11 mouse cellular contexts compared by ENCODE assay signal in the genomic region with DNA sequence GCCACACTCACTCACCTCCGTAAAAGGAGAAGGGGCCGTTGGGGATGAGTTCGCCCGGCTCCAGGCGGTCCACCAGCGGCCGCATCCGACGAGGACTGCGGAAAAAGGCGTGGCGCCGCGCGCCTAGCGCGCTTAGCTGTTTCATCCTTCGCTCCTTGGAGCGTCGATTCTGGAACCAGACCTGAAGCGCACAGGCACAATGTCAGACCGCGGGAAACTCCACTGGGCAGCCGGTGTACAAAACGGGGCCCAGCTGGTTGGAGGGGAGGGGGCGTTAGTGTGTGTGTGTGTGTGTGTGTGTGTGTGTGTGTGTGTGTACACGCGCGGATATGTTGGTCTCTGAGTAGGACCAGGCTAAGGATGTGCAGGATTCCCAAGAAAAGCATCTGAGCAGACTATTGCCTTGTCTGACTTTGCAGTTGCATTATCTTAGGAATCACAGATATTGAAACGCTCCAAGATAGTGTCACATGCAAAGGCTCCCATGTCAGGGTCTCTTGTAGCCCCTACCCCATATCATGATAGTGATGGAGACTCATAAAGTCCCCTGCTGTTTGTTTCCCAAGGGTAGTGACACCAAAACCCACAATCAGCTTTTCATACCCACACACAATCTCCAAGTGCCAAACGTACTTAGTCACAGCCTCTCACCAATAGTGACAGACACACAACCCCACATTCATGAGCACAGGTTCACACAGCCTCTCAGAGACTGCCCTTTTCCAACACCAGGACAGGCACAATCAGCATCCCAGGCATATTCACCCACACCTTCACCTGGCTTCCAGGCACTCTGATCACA. TPM values are rescaled to one million over a fixed set of nuclear protein-coding genes. Genes with fewer than 3 reads are reported as not detected.
DNase-seq lines count a peak whose midpoint lies in the region; ATAC-seq and TF ChIP-seq lines count a peak whose summit lies in the region.
"Had no signal": no experiment of that assay in that cellular context is flagged by ENCODE, and none has a peak within 500 bp of the region (broad histone marks: within the 10 kb centered on the region; RNA-seq: fewer than 3 reads in every experiment).

No protein-coding gene starts in this region.

- no peak overlapping the region for H3K27ac ChIP-seq in kidney, postnatal 0 days
- no peak overlapping the region for H3K27ac ChIP-seq in limb, embryonic 11.5 days (replicated peaks; ENCODE audit: low read depth, low read length)
- peak overlapping the region; percentile 88 for H3K27ac ChIP-seq in neural tube, embryonic 14.5 days (ENCODE audit: low read depth, low read length)

- H3K4me3 ChIP-seq in kidney, postnatal 0 days (replicated peaks; ENCODE audit: low read depth, low read length) = peak overlapping the region; percentile 58
- H3K4me3 ChIP-seq in limb, embryonic 11.5 days (ENCODE audit: low read depth, low read length) = no peak overlapping the region
- peak overlapping the region; percentile 43 for H3K4me3 ChIP-seq in neural tube, embryonic 14.5 days (ENCODE audit: low read depth, low read length)

- H3K27me3 ChIP-seq in kidney, postnatal 0 days (ENCODE audit: insufficient read depth, low read length) = peaks cover 55% of the 10 kb centered on the region
- peaks cover 81% of the 10 kb centered on the region for H3K27me3 ChIP-seq in limb, embryonic 11.5 days (ENCODE audit: control insufficient read depth, insufficient read depth, low read length)
- H3K27me3 ChIP-seq in neural tube, embryonic 14.5 days (ENCODE audit: control insufficient read depth, insufficient read depth, low read length) = peaks cover 35% of the 10 kb centered on the region

- 0 out of 2 replicates have a peak, but pooled peaks cover 3% of the 10 kb centered on the region for H3K4me1 ChIP-seq in kidney, postnatal 0 days (replicated peaks; ENCODE audit: insufficient read depth, low read length)
- H3K4me1 ChIP-seq in limb, embryonic 11.5 days (ENCODE audit: control insufficient read depth, insufficient read depth, low read length) = peaks cover 4% of the 10 kb centered on the region; the same call in 1 of the 2 replicates
- no peaks in the 10 kb centered on the region for H3K4me1 ChIP-seq in neural tube, embryonic 14.5 days (ENCODE audit: control insufficient read depth, insufficient read depth, low read length)

- peak overlapping the region; percentile 63 for H3K4me2 ChIP-seq in kidney, postnatal 0 days (ENCODE audit: low read length)
- no peak overlapping the region; the same call in 1 of the 2 replicates for H3K4me2 ChIP-seq in limb, embryonic 11.5 days (ENCODE audit: low read depth, severe bottlenecking)
- H3K4me2 ChIP-seq in neural tube, embryonic 14.5 days (ENCODE audit: low read depth, low read length) = peak overlapping the region; percentile 50

- WGBS in kidney, postnatal 0 days = 3% methylated on average over 31 of the region's 31 CpGs
- WGBS in limb, embryonic 11.5 days = 5% methylated on average over 31 of the region's 31 CpGs
- under 1% methylated on average over 31 of the region's 31 CpGs for WGBS in neural tube, embryonic 14.5 days

- no peak for TF ChIP-seq CTCF in kidney, postnatal 0 days (IDR thresholded peaks at IDR 0.05; ENCODE audit: low read depth)

- ATAC-seq in kidney, postnatal 0 days (replicated peaks; ENCODE audit: low FRiP score, low read depth) = no peak
- no peak for ATAC-seq in limb, embryonic 11.5 days (ENCODE audit: insufficient number of reproducible peaks, low FRiP score, low TSS enrichment, low read depth)
- no peak for ATAC-seq in neural tube, embryonic 14.5 days (ENCODE audit: low read depth)
- ATAC-seq: inflammation-experienced regulatory T-cells, adult 6 months had no signal

- peak; percentile 55 to 61 for DNase-seq in cerebellum, postnatal 25 days
- DNase-seq in cerebellum, adult 11 months = no peak
- DNase-seq in kidney, postnatal 0 days (ENCODE audit: low spot score) = no peak
- no peak for DNase-seq in kidney, adult 8-10 months
- peak; percentile 39 for DNase-seq in limb, embryonic 11.5 days (ENCODE audit: low spot score)
- DNase-seq in natural killer cell, adult 2 months (ENCODE audit: low spot score in 2 of 2) = no peak
- no peak for DNase-seq in layer of hippocampus, adult 11-12 months (ENCODE audit: low spot score)
- DNase-seq: left cerebral cortex, postnatal 4 days; lung, postnatal 4 days had no signal

- H3K9me3 ChIP-seq in kidney, postnatal 0 days (replicated peaks; ENCODE audit: low read length) = no peaks in the 10 kb centered on the region
- no peaks in the 10 kb centered on the region for H3K9me3 ChIP-seq in limb, embryonic 11.5 days (ENCODE audit: control insufficient read depth, low read length)
- no peaks in the 10 kb centered on the region for H3K9me3 ChIP-seq in neural tube, embryonic 14.5 days (ENCODE audit: control insufficient read depth, low read length)

- H3K9ac ChIP-seq in kidney, postnatal 0 days (ENCODE audit: low read depth, low read length) = peak overlapping the region; percentile 72; the same call in 1 of the 2 replicates
- no peak overlapping the region for H3K9ac ChIP-seq in limb, embryonic 11.5 days (ENCODE audit: low read length)
- H3K9ac ChIP-seq in neural tube, embryonic 14.5 days (replicated peaks; ENCODE audit: low read depth, low read length) = peak overlapping the region; percentile 64

- no peaks in the 10 kb centered on the region for H3K36me3 ChIP-seq in kidney, postnatal 0 days (ENCODE audit: insufficient read depth, low read length)
- no peaks in the 10 kb centered on the region for H3K36me3 ChIP-seq in limb, embryonic 11.5 days (ENCODE audit: control insufficient read depth, insufficient read depth, low read length)
- no peaks in the 10 kb centered on the region for H3K36me3 ChIP-seq in neural tube, embryonic 14.5 days (ENCODE audit: control insufficient read depth, insufficient read depth, low read length)

RNA-seq across cellular contexts. Expression of gene Lhx1, which starts 4.9 kb away (rescaled TPM):
- polyA plus RNA-seq in kidney, postnatal 0 days (2015; fragmentation: Nextera tagmentation; extraction: Ambion mirVana) = 25.3 and 28.9 TPM in 2 replicates
- 0.36 and 0.60 TPM in 2 replicates for polyA plus RNA-seq in limb, embryonic 11.5 days (2014; fragmentation: Nextera tagmentation; extraction: Ambion mirVana)
- 47.2 and 48.0 TPM in 2 replicates for polyA plus RNA-seq in neural tube, embryonic 14.5 days (2014; fragmentation: Nextera tagmentation; extraction: Ambion mirVana)
- polyA plus RNA-seq: inflammation-experienced regulatory T-cells, adult 6 months had no signal

RNA-seq across cellular contexts. Expression of gene Aatf, which starts 7.1 kb away (rescaled TPM):
- polyA plus RNA-seq in kidney, postnatal 0 days (2015; fragmentation: Nextera tagmentation; extraction: Ambion mirVana) = 40.7 and 45.0 TPM in 2 replicates
- polyA plus RNA-seq in limb, embryonic 11.5 days (2014; fragmentation: Nextera tagmentation; extraction: Ambion mirVana) = 51.1 and 53.3 TPM in 2 replicates
- 44.1 and 47.1 TPM in 2 replicates for polyA plus RNA-seq in neural tube, embryonic 14.5 days (2014; fragmentation: Nextera tagmentation; extraction: Ambion mirVana)

Comparison
In these comparisons a context has a peak if more than half of its experiments do, and no peak if none do; other contexts are left out.
1. DNase-seq: peak in cerebellum, postnatal 25 days (2 of 2) and limb, embryonic 11.5 days (single experiment); none in cerebellum, adult 11 months (single experiment), kidney, postnatal 0 days (single experiment), kidney, adult 8-10 months (0 of 2), natural killer cell, adult 2 months (0 of 2) and layer of hippocampus, adult 11-12 months (single experiment).
2. RNA of gene Lhx1, which starts 4.9 kb away (polyA plus RNA-seq): 47.2 to 48.0 TPM in neural tube, embryonic 14.5 days and 25.3 to 28.9 TPM in kidney, postnatal 0 days; 0.36 to 0.60 TPM in limb, embryonic 11.5 days; every median in the first group is over 10 times any median in the second.